Mouse (Mus musculus) urinary bladder, postnatal 4 days (tissue): Measurements from ENCODE around the gene Epha1.

ENCODE experiments used
- DNase-seq, 2 experiments: peaks; one replicate each; pipeline ENCODE4 v3.0.0; 2021 to 2022; ENCODE audit warnings: low spot score in 2 of 2

Epha1 gene

GRCm38 (mm10) chr6:42373669-42374430 lies 782 bp upstream of the Epha1 start:
- no peak for DNase-seq

GRCm38 (mm10) chr6:42372421-42372815 lies 650 bp downstream of the Epha1 start:
- DNase-seq = no peak

- no peak for DNase-seq
These were observed 1.1 kb downstream of the Epha1 start for GRCm38 (mm10) chr6:42372001-42372400.

- DNase-seq = no peak
These were observed 2.3 kb downstream of the Epha1 start for GRCm38 (mm10) chr6:42370630-42371363.

GRCm38 (mm10) chr6:42369870-42370269 lies 3.2 kb downstream of the Epha1 start:
- no peak for DNase-seq

- no peak for DNase-seq
These were observed 7.9 kb downstream of the Epha1 start for GRCm38 (mm10) chr6:42365215-42365614.

GRCm38 (mm10) chr6:42364607-42365006 lies 8.5 kb downstream of the Epha1 start:
- no peak for DNase-seq

GRCm38 (mm10) chr6:42364066-42364465 lies 9.0 kb downstream of the Epha1 start:
- DNase-seq = no peak

GRCm38 (mm10) chr6:42362974-42363373 lies 10.1 kb downstream of the Epha1 start:
- no peak for DNase-seq

GRCm38 (mm10) chr6:42362497-42362896 lies 10.6 kb downstream of the Epha1 start:
- no peak for DNase-seq

- no peak for DNase-seq
These were observed 11.0 kb downstream of the Epha1 start for GRCm38 (mm10) chr6:42362074-42362473.

GRCm38 (mm10) chr6:42361041-42361895 lies 11.8 kb downstream of the Epha1 start:
- DNase-seq = no peak

GRCm38 (mm10) chr6:42360231-42360840 lies 12.7 kb downstream of the Epha1 start:
- no peak for DNase-seq

GRCm38 (mm10) chr6:42359364-42360147 lies 13.5 kb downstream of the Epha1 start:
- DNase-seq = no peak

GRCm38 (mm10) chr6:42358901-42359300 lies 14.2 kb downstream of the Epha1 start:
- no peak for DNase-seq

- DNase-seq = no peak
These were observed 15.2 kb downstream of the Epha1 start for GRCm38 (mm10) chr6:42357901-42358300.

- no peak for DNase-seq
These were observed 16.2 kb downstream of the Epha1 start for GRCm38 (mm10) chr6:42356913-42357312.

GRCm38 (mm10) chr6:42355794-42356600 lies 17.1 kb downstream of the Epha1 start:
- no peak for DNase-seq

GRCm38 (mm10) chr6:42355366-42355765 lies 17.7 kb downstream of the Epha1 start:
- DNase-seq = no peak
